Mouse (Mus musculus): Measurements from ENCODE around the gene Sh3glb1. TPM values are rescaled to one million over a fixed set of nuclear protein-coding genes. Genes with fewer than 3 reads are reported as not detected.
"Not testable (repeated sequence)": the region's sequence is repeated elsewhere in the genome, so short reads cannot be mapped to it uniquely, and the experiment has no call there.

Sh3glb1 gene
- polyA plus RNA-seq, 1 experiment = 31.6 TPM

DNA sequence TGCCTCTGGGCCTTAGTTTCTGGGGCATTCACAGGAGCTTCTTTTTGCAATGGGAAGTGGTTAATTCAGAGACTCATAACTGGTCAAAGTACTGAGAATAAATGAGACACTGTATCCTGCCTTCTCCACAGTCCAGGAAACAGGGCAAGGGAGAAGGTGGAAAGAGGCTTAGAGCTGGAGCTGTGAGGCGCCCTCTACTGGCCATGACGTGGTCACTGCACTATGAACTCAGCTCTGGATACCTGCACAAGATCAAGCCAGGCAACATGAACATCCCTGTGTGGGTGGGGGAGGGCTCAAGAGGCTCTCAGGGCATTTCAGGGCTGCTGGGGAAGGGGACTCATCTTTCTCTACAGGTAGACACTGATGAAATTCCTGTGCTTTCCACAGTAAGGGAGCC is 33.0 kb upstream of the Sh3glb1 start:
- H3K4me1 ChIP-seq (replicated peaks; ENCODE audit: control insufficient read depth, insufficient read depth, low read length) = no peaks in the 10 kb centered on the region
- DNase-seq = peak; percentile 22
- no peaks in the 10 kb centered on the region for H3K27me3 ChIP-seq (ENCODE audit: control insufficient read depth, insufficient read depth, low read length)
- TF ChIP-seq CTCF (IDR thresholded peaks at IDR 0.05; ENCODE audit: borderline replicate concordance, control insufficient read depth, extremely low read depth, insufficient read depth, low read length, poor library complexity) (peak; percentile 56; the same call in 1 of the 2 replicates), POLR2A (IDR thresholded peaks at IDR 0.05; ENCODE audit: control insufficient read depth, extremely low read depth, insufficient read depth, low read length, poor library complexity) (no peak)
- WGBS = 2% methylated on average over 2 of the region's 2 CpGs
- no peak overlapping the region for H3K27ac ChIP-seq (ENCODE audit: control insufficient read depth, insufficient read depth, low read length)
- H3K4me3 ChIP-seq (ENCODE audit: control insufficient read depth, insufficient read depth, low read length) = no peak overlapping the region
- H3K36me3 ChIP-seq (ENCODE audit: control insufficient read depth, insufficient read depth, low read length) = no peaks in the 10 kb centered on the region

DNA sequence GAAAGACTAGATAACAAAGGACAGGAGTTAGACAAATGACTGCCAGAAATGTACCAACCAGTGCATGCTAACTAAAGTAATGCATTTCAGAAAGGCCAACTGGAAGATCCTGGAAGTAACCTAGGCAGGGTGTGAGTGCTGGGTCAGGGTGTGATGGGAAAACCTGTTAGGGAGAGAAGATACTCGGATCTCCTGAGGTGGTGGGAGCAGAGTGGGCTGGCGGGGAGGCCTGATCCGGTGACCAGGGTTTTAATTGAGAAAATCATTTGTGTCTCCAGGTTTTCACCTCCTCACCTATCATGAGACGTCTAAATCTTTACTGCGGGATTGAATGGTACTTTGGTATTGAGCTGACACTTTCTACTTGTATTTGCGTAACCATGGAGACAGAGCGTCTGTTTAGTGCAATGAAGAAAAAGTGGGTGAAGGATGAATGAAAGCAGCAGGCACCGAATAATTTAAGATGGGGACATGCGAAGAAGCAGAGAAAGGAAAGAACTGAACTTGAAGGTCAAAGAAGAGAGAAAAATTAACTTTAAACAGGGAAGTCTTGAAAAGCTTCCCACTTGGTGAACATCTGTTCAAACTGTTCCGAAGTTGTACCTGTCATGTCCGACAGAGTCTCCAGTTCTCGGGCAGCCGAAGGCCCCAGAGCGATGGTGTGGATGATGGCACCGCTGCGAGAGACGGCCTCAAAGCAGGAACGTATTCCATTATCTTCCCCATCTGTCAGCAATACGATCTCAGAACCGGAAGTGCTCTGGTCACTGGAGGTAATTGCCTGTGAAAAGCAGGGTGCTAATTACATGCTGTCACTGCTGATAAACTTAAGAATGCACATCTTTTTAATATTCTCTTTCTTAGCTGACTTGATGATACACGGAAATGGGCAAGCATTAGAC is 29.2 kb upstream of the Sh3glb1 start:
- WGBS = 82% methylated on average over 21 of the region's 21 CpGs
- not testable (repeated sequence) for H3K4me1 ChIP-seq (replicated peaks; ENCODE audit: control insufficient read depth, insufficient read depth, low read length); H3K36me3 ChIP-seq (ENCODE audit: control insufficient read depth, insufficient read depth, low read length); H3K27ac ChIP-seq (ENCODE audit: control insufficient read depth, insufficient read depth, low read length); H3K27me3 ChIP-seq (ENCODE audit: control insufficient read depth, insufficient read depth, low read length); DNase-seq; H3K4me3 ChIP-seq (ENCODE audit: control insufficient read depth, insufficient read depth, low read length)

DNA sequence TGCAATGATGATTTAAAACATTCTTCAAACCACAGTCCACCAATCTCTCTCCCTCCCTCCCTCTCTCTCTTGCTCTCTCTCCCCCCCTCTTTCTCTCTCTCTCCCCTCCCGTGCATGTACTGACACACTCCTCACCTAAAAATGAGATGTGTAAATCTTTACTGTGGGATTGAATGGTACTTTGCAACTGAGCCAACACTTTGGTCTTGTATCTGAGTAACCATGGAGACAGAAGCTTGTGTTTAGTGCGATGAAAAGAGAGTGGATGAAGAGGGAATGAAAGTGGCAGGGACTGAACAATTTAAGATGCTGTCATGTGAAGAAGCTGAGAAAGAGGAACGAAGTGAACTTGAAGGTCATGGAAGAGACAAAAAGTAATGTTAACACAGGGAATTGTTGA is 27.6 kb upstream of the Sh3glb1 start:
- not testable (repeated sequence) for H3K27ac ChIP-seq (ENCODE audit: control insufficient read depth, insufficient read depth, low read length); H3K4me3 ChIP-seq (ENCODE audit: control insufficient read depth, insufficient read depth, low read length); H3K4me1 ChIP-seq (replicated peaks; ENCODE audit: control insufficient read depth, insufficient read depth, low read length); DNase-seq; H3K27me3 ChIP-seq (ENCODE audit: control insufficient read depth, insufficient read depth, low read length); H3K36me3 ChIP-seq (ENCODE audit: control insufficient read depth, insufficient read depth, low read length)
- 51% methylated on average over 3 of the region's 3 CpGs for WGBS

DNA sequence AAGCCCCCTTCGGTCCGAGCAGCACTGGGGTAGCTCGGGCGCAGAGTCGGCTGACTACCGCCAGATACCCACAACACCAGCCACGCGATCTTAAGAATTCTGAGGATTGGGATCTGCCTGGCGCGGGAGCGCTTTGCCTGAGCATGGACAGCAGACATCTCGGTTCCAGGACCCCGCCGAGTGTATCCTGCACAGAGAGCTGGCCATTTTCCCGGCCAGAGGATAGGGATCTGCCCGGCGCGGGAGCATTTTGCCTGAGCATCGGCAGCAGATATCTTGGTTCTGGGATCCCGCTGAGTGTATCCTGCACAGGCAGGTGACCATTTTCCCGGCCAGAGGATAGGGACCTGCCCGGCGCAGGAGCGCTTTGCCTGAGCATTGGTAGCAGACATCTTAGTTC is 18.3 kb upstream of the Sh3glb1 start:
- not testable (repeated sequence) for DNase-seq; H3K27ac ChIP-seq (ENCODE audit: control insufficient read depth, insufficient read depth, low read length); H3K27me3 ChIP-seq (ENCODE audit: control insufficient read depth, insufficient read depth, low read length); H3K4me1 ChIP-seq (replicated peaks; ENCODE audit: control insufficient read depth, insufficient read depth, low read length); H3K36me3 ChIP-seq (ENCODE audit: control insufficient read depth, insufficient read depth, low read length); H3K4me3 ChIP-seq (ENCODE audit: control insufficient read depth, insufficient read depth, low read length)
- 91% methylated on average over 24 of the region's 24 CpGs for WGBS

DNA sequence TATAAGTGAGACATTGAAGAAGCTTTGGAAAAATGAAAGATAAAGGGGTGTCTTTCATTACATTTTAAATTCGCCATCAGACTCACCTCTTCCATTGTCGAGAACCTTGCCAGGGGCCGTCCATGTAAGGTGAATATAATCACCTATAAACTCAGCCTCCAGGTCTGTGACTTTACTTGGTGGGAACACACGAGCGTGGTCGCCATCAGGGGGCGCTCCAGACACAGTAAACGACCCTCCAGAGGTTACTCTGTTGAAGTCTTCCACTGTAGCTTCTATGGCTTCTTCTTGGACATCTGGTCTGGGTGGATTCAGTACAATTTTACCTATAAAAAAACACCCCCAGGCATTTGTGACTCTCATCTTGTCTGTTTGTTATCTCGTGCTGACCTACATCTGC is 16.7 kb upstream of the Sh3glb1 start:
- H3K4me3 ChIP-seq (ENCODE audit: control insufficient read depth, insufficient read depth, low read length) = no peak overlapping the region
- TF ChIP-seq CTCF (IDR thresholded peaks at IDR 0.05; ENCODE audit: borderline replicate concordance, control insufficient read depth, extremely low read depth, insufficient read depth, low read length, poor library complexity) = no peak
- TF ChIP-seq POLR2A (IDR thresholded peaks at IDR 0.05; ENCODE audit: control insufficient read depth, extremely low read depth, insufficient read depth, low read length, poor library complexity) = no peak
- DNase-seq = peak; percentile 28
- no peak overlapping the region for H3K27ac ChIP-seq (ENCODE audit: control insufficient read depth, insufficient read depth, low read length)
- 40% methylated on average over 9 of the region's 9 CpGs for WGBS
- H3K27me3 ChIP-seq (ENCODE audit: control insufficient read depth, insufficient read depth, low read length) = no peaks in the 10 kb centered on the region
- no peaks in the 10 kb centered on the region for H3K4me1 ChIP-seq (replicated peaks; ENCODE audit: control insufficient read depth, insufficient read depth, low read length)
- H3K36me3 ChIP-seq (ENCODE audit: control insufficient read depth, insufficient read depth, low read length) = no peaks in the 10 kb centered on the region

DNA sequence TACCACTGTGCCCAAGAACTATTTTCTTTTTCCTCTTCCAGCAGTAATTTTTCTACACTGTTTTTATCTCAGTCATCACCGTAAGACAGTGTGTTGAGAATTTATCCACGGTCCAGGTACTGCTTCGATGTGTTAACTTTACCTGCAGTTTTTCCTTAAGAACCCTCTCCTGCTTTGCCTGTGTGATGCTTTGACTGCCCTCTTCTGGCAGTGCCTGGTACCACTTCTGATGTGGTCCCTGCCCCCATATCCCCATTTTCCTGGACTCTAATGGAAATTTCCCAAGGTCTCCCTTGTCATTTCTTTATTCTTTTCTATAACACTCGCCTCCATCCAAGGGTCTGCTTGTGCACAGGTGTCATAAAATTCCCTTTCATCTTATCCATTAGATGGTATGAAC is 3.3 kb upstream of the Sh3glb1 start:
- Histone ChIP-seq H3K27ac (ENCODE audit: control insufficient read depth, insufficient read depth, low read length) (no peak overlapping the region), H3K36me3 (ENCODE audit: control insufficient read depth, insufficient read depth, low read length) (no peaks in the 10 kb centered on the region), H3K4me1 (replicated peaks; ENCODE audit: control insufficient read depth, insufficient read depth, low read length) (0 out of 2 replicates have a peak, but pooled peaks cover under 1% of the 10 kb centered on the region), H3K4me3 (ENCODE audit: control insufficient read depth, insufficient read depth, low read length) (no peak overlapping the region), H3K27me3 (ENCODE audit: control insufficient read depth, insufficient read depth, low read length) (no peaks in the 10 kb centered on the region)
- TF ChIP-seq POLR2A (IDR thresholded peaks at IDR 0.05; ENCODE audit: control insufficient read depth, extremely low read depth, insufficient read depth, low read length, poor library complexity) (no peak), CTCF (IDR thresholded peaks at IDR 0.05; ENCODE audit: borderline replicate concordance, control insufficient read depth, extremely low read depth, insufficient read depth, low read length, poor library complexity) (no peak)
- WGBS = 46% methylated on average over 4 of the region's 4 CpGs
- DNase-seq = peak; percentile 67

DNA sequence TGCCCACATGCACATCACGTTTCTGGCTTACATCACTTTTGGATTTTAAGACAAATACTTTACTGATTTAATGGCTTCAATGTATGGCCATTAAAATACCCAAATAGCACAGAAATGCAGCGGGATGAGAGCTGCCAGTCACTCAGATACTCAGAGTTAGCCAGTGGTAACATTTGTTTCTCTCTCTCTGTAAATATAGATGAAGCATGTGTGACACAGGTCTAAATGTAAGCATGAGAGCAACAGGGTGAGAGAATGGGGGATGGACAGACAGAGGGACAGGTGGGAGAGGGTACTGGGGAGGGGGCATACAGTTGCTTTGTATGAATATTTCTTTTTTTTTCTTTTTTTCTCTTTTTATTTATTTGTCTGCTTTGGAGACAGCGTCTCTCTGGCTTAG is 2.4 kb upstream of the Sh3glb1 start:
- not testable (repeated sequence) for H3K27me3 ChIP-seq (ENCODE audit: control insufficient read depth, insufficient read depth, low read length); H3K27ac ChIP-seq (ENCODE audit: control insufficient read depth, insufficient read depth, low read length); DNase-seq; H3K4me3 ChIP-seq (ENCODE audit: control insufficient read depth, insufficient read depth, low read length); H3K36me3 ChIP-seq (ENCODE audit: control insufficient read depth, insufficient read depth, low read length); H3K4me1 ChIP-seq (replicated peaks; ENCODE audit: control insufficient read depth, insufficient read depth, low read length)
- 93% methylated on average over 3 of the region's 3 CpGs for WGBS
